Mouse (Mus musculus): ENCODE measurements around the gene Txn1. TPM values are rescaled to one million over a fixed set of nuclear protein-coding genes. Genes with fewer than 3 reads are reported as not detected.

Gene Txn1
- polyA plus RNA-seq, 1 experiment from 2014 or later: 295 TPM

Other genes starting within 250 kb of the Txn1 start
- 14.6 and 18.7 TPM in 2 replicates for gene Akap2, start 238.8 kb downstream of the Txn1 start, polyA plus RNA-seq (2015; fragmentation: Nextera tagmentation; extraction: Ambion mirVana)
- 0.23 and 0.35 TPM in 2 replicates for gene D630039A03Rik, start 40.1 kb downstream of the Txn1 start, polyA plus RNA-seq (2015; fragmentation: Nextera tagmentation; extraction: Ambion mirVana)
- gene Txndc8, start 52.7 kb upstream of the Txn1 start, polyA plus RNA-seq (2015; fragmentation: Nextera tagmentation; extraction: Ambion mirVana): not detected in 2 replicates

All from neural tube, embryonic 13.5 days (tissue).